Mouse (Mus musculus) midbrain, embryonic 14.5 days (tissue): ENCODE measurements around the gene Gys2. TPM values are rescaled to one million over a fixed set of nuclear protein-coding genes. Genes with fewer than 3 reads are reported as not detected.

Experiments used
- ATAC-seq: fragments of 200-750 bp; cut with Nextera tagmentation; 2 replicates; pipeline ENCODE4 v1.8.0; 2017; ENCODE audit warnings: moderate number of reproducible peaks, moderate library complexity; ENCODE audit not compliant: low FRiP score, low TSS enrichment
- DNase-seq: peaks from one replicate; pipeline ENCODE4 v3.0.0-alpha.2; 2015
- H3K27ac ChIP-seq: fragments of 300-500 bp; sonication (generic); replicated peaks from 2 replicates; pipeline ENCODE4 v1.5.1; 2014; ENCODE audit warnings: mild to moderate bottlenecking, low read depth, low read length, moderate library complexity
- H3K27me3 ChIP-seq: fragments of 300-500 bp; sonication (generic); 2 replicates; pipeline ENCODE4 v1.6.1; 2014; ENCODE audit warnings: low read length, control low read depth, mixed read lengths; ENCODE audit not compliant: control insufficient read depth, insufficient read depth
- H3K36me3 ChIP-seq: fragments of 300-500 bp; sonication (generic); 2 replicates; pipeline ENCODE4 v1.6.1; 2014; ENCODE audit warnings: low read length, control low read depth; ENCODE audit not compliant: control insufficient read depth, insufficient read depth
- H3K4me1 ChIP-seq: fragments of 300-500 bp; sonication (generic); 2 replicates; pipeline ENCODE4 v1.6.1; 2014; ENCODE audit warnings: mild to moderate bottlenecking, antibody characterized with exemption, low read length, control low read depth; ENCODE audit not compliant: control insufficient read depth, insufficient read depth
- H3K4me2 ChIP-seq: fragments of 300-500 bp; sonication (generic); 2 replicates; pipeline ENCODE4 v1.6.1; 2014; ENCODE audit warnings: mild to moderate bottlenecking, low read length, moderate library complexity
- H3K4me3 ChIP-seq: fragments of 300-500 bp; sonication (generic); replicated peaks from 2 replicates; pipeline ENCODE4 v1.5.1; 2014; ENCODE audit warnings: low read depth, low read length
- H3K9ac ChIP-seq: fragments of 300-500 bp; sonication (generic); replicated peaks from 2 replicates; pipeline ENCODE4 v1.6.1; 2014; ENCODE audit warnings: mild to moderate bottlenecking, low read length, moderate library complexity
- H3K9me3 ChIP-seq: fragments of 300-500 bp; sonication (generic); 2 replicates; pipeline ENCODE4 v1.6.1; 2016; ENCODE audit warnings: low read length, control low read depth, mixed read lengths; ENCODE audit not compliant: control insufficient read depth
- WGBS: fragments of 180-500 bp; shearing (Covaris S2); extraction: QIAGEN DNeasy Blood & Tissue Kit; methylation state at CpG from one replicate; pipeline ENCODE4 v1.1.7; 2014; 5-methylcytosine and 5-hydroxymethylcytosine counted together
- polyA plus RNA-seq: library from polyadenylated mRNA; unstranded; fragments of >200 nt; fragmentation: Nextera tagmentation; extraction: Ambion mirVana; gene quantifications from 2 replicates; pipeline ENCODE4 v1.2.1, GENCODE M21; 2014

Gys2 gene
- polyA plus RNA-seq, 1 experiment from 2014 or later, result not detected

GRCm38 (mm10) chr6:142389101-142389500 lies 83.8 kb downstream of the Gys2 start:
- WGBS, result 86% methylated on average over 2 of the region's 2 CpGs
- no peak for ATAC-seq
- Histone ChIP-seq H3K4me1 (peaks cover 18% of the 10 kb centered on the region; the same call in 1 of the 2 replicates), H3K9ac (no peak overlapping the region), H3K4me2 (no peak overlapping the region), H3K9me3 (no peaks in the 10 kb centered on the region), H3K27me3 (no peaks in the 10 kb centered on the region), H3K27ac (no peak overlapping the region), H3K36me3 (peaks cover 13% of the 10 kb centered on the region; the same call in 1 of the 2 replicates), H3K4me3 (no peak overlapping the region)
- no peak for DNase-seq

DNA sequence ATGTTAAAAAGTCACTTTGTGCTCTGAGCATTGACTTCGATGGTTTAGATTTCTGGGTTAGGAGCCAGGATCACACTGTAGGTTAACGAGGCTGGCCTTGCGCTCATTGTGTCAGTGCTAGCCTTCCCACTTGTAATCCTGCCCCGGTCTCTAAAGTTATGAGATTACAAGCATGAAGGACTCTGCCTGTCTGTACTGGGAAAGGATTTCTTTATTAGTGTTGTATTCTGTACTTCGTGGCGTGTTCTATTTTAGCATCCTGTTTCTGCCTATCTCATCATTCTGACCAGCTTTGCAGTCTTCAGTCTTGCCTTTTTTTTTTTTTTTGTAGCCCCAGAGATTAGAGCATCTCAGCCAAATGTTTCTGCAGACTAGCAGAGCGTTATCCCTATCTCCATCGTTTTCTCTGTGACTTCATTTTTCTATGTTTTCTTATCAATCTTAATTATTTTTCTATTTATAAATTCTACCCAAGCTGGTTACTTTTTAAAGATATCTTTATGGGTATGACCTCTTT lies 85.1 kb downstream of the Gys2 start:
- Histone ChIP-seq H3K9me3 (no peaks in the 10 kb centered on the region), H3K9ac (peak overlapping the region; percentile 81), H3K4me3 (peak overlapping the region; percentile 99), H3K36me3 (peaks cover 5% of the 10 kb centered on the region; the same call in 1 of the 2 replicates), H3K4me2 (peak overlapping the region; percentile 71), H3K27me3 (no peaks in the 10 kb centered on the region), H3K4me1 (peaks cover 18% of the 10 kb centered on the region; the same call in 1 of the 2 replicates), H3K27ac (no peak overlapping the region)
- WGBS, result 22% methylated on average over 8 of the region's 8 CpGs
- ATAC-seq (no peak), DNase-seq (no peak)

DNA sequence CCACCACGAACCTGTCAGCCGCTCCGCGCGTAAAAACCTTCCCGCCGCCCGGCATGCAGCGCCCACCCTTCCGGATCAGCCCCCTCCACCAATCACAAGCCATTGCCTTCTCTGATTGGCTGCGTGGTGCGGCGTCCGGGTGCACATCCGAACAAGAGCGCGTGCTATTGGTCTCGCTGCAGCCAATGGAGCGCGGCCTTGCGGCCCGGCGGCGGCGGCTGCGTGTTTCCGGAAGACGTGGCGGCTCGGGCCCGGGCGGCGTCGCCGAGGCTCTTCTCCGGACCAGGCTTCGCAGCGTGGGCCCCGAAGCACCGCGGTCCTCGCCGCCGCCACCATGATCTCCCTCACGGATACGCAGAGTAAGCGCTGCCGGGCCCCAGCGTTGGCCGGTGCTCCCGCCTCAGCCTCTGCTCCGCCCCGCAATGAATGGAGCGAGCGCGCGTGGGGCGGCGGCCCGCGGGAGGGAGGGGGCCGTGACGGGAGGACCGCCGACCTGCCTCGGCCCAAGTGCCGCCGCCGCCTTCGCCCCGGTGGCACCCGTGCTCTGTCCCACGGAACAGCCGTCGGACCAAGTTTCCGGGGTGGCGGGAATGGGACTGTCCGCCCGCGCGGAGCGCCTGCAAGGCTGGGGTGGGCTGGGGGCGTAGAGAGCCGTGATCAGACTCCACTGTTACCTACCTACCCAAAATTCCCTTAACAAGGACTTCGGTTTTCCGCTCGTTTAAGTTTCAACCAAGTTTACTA lies 85.7 kb downstream of the Gys2 start, which contains the start of the genes Recql and Golt1b:
Gene Recql, minus strand, starts transcription at position 77 of the 744 bp plus-strand sequence.
Gene Golt1b, plus strand, starts transcription at position 211 of the 744 bp plus-strand sequence.
- Histone ChIP-seq H3K36me3 (0 out of 2 replicates have a peak, but pooled peaks cover 3% of the 10 kb centered on the region), H3K4me3 (peak within 1 kb of the TSS; percentile 99), H3K4me1 (peaks cover 18% of the 10 kb centered on the region; the same call in 1 of the 2 replicates), H3K4me2 (peak within 1 kb of the TSS; percentile 71), H3K9ac (peak within 1 kb of the TSS; percentile 81), H3K9me3 (no peaks in the 10 kb centered on the region), H3K27me3 (no peaks in the 10 kb centered on the region), H3K27ac (no peak within 1 kb of the TSS)
- WGBS, result under 1% methylated on average over 82 of the region's 87 CpGs
- DNase-seq, result peak; percentile 98
- peak; percentile 100 for ATAC-seq

GRCm38 (mm10) chr6:142386285-142387010 lies 86.5 kb downstream of the Gys2 start:
- Histone ChIP-seq H3K27ac (no peak overlapping the region), H3K27me3 (no peaks in the 10 kb centered on the region), H3K4me2 (peak overlapping the region; percentile 66), H3K9ac (peak overlapping the region; percentile 81), H3K36me3 (no peaks in the 10 kb centered on the region), H3K9me3 (no peaks in the 10 kb centered on the region), H3K4me3 (peak overlapping the region; percentile 99), H3K4me1 (peaks cover 18% of the 10 kb centered on the region; the same call in 1 of the 2 replicates)
- DNase-seq (no peak), ATAC-seq (peak; percentile 76)
- WGBS, result 7% methylated on average over 31 of the region's 31 CpGs

- ATAC-seq (no peak), DNase-seq (no peak)
- no peaks in the 10 kb centered on the region for H3K27me3 ChIP-seq
- H3K4me3 ChIP-seq, result no peak overlapping the region
- H3K4me1 ChIP-seq, result peaks cover 18% of the 10 kb centered on the region; the same call in 1 of the 2 replicates
- H3K36me3 ChIP-seq, result no peaks in the 10 kb centered on the region
- no peaks in the 10 kb centered on the region for H3K9me3 ChIP-seq
- no peak overlapping the region for H3K9ac ChIP-seq
- H3K4me2 ChIP-seq, result no peak overlapping the region
- WGBS, result 92% methylated on average over 9 of the region's 9 CpGs
- no peak overlapping the region for H3K27ac ChIP-seq
Measured at GRCm38 (mm10) chr6:142384521-142384920, 88.4 kb downstream of the Gys2 start.

DNA sequence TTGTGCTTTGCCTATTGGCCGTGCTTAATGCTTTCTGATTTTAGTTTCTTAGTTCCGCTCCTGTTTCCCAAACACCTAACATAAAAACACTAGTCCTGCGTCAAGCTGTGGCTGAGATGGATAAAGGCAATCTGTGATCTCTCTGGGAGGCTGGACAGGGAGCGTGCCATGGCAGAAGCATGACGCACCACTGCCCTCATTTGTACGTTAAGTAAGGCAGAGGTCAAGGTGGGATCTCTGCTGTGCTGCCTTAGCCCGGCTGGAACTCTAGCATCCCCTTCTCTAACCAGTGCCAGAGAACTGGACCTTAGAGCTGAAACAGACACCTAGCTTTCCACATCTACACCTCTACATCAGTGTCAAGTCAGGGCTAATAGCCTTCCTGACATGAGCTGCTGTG lies 91.3 kb downstream of the Gys2 start:
- Histone ChIP-seq H3K4me3 (no peak overlapping the region), H3K4me2 (no peak overlapping the region), H3K4me1 (0 out of 2 replicates have a peak, but pooled peaks cover 5% of the 10 kb centered on the region), H3K27me3 (no peaks in the 10 kb centered on the region), H3K9ac (no peak overlapping the region), H3K36me3 (peaks cover 4% of the 10 kb centered on the region; the same call in 1 of the 2 replicates), H3K9me3 (no peaks in the 10 kb centered on the region), H3K27ac (no peak overlapping the region)
- DNase-seq (no peak), ATAC-seq (no peak)
- 93% methylated on average over 7 of the region's 7 CpGs for WGBS

DNA sequence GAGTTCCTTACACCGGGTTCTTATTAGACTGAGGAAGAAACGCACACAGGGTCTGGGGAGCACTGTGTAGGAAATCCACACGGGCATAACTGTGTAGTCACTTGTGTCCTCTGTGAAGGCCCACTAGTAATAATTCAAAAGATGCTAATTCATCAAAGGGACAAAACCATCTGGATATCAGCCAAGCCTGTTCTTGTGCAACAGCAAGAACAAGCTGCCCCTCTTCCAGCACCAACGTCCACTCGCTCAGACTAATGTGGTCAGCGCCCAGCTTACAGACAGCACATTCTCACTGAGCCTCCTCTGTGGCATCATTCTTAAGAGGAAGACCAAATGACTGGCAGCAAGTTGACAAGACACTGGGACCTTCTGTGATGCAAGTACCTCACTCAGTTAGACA lies 92.9 kb downstream of the Gys2 start:
- Histone ChIP-seq H3K4me1 (no peaks in the 10 kb centered on the region), H3K9me3 (no peaks in the 10 kb centered on the region), H3K36me3 (peaks cover 20% of the 10 kb centered on the region), H3K4me3 (no peak overlapping the region), H3K9ac (no peak overlapping the region), H3K4me2 (no peak overlapping the region), H3K27me3 (no peaks in the 10 kb centered on the region), H3K27ac (no peak overlapping the region)
- no peak for ATAC-seq
- DNase-seq, result no peak
- WGBS, result 92% methylated on average over 6 of the region's 6 CpGs

- DNase-seq (no peak), ATAC-seq (no peak)
- Histone ChIP-seq H3K27ac (no peak overlapping the region), H3K4me1 (no peaks in the 10 kb centered on the region), H3K9ac (no peak overlapping the region), H3K4me3 (no peak overlapping the region), H3K36me3 (peaks cover 32% of the 10 kb centered on the region), H3K27me3 (no peaks in the 10 kb centered on the region), H3K4me2 (no peak overlapping the region), H3K9me3 (no peaks in the 10 kb centered on the region)
- 94% methylated on average over 8 of the region's 8 CpGs for WGBS
Measured at GRCm38 (mm10) chr6:142378576-142379330, 94.2 kb downstream of the Gys2 start.
